Mouse (Mus musculus) cerebellum, adult 9-10 months (tissue): ENCODE data around the gene Rps27l.
"Not testable (repeated sequence)": the region's sequence is repeated elsewhere in the genome, so short reads cannot be mapped to it uniquely, and the experiment has no call there.

Experiments used
- DNase-seq: peaks from one replicate; pipeline ENCODE4 v3.0.0; 2022

Gene Rps27l

DNA sequence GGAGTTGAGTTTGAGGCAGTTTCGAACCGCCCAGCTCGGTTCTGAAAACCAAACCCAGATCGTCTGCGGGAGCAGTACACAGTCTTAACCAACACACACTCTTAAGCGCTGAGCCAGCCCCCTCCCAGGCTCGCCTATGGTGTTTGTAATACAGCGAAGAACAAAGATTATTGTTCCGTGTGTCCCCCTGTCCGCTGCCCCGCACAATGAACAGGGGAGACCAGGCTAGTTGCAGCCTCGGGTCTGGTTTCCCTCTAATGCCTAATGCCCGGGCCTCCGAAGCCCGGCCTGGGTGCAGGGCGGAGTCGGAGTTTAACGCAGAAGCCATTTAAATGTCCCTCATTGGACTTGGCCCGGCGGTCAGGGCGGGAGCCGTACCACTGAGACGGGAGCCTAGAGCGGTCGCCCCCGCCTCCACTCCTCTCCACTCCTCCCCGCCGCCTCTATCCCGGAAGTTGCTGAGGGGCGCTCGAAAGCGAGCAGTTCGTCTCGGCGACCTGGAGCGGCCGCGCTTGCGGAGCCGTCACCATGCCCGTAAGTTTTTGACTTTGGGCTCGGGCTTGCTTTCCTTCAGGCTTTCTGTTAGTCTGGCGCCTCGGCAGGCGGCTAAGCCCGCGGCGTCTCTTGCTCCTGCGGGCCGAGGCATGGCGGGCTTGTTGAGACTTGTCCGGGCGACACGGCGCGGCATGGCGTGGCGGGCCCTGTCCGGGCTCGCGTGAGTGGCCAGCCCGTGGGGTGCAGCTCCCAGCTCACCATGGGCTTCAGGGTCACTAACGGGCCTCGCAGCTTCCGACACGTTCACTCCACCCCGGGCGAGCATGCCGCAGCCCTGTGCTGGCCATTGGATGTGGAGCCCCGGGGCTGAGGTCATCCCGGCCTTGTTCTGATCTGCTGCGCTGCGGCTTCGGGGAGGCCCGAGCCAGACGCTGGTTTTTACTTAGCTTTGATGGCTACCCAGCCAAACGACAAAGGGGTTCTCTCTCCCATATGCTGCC, at the start of gene Rps27l:
Gene Rps27l, plus strand, starts transcription at position 440 of the 995 bp plus-strand sequence.
- peak; percentile 93 for DNase-seq

DNA sequence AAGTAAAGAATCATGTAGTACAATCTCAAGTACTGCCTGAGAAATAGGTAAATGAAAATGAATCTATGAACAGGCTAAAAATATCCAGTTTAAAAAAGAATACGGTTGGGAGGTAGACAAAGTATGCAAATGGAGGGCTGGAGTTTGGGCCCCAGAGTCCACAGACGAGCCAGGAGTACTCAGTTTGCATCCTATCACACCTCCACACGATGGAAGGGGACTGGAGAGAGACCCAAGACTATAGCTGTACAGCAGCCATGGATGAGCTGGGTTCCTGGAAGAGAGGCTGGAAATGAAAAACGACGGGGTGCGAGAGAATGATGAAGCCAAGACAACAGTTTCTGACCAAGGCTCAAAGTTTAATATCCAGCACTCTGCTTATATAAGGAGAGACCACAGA, 48.9 kb upstream of the Rps27l start:
- DNase-seq: no peak

DNA sequence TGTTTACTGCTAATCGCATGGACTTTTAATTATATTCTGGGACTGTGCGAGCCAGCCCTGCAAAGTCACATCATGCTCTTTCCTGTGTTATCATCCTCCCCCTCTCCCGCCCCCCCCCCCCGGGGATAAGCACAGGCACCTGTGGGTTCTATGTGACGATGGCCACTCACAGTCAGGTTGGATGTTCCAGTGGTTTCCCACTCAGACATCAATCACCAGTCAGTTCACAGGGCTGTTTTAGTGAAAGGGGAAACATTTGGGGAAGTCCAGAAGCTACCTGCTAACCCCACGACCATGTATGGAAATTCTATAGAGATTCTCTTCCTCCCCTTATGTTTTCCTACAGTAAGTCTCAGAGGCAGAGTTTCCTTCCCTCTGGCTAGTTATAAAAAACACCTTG, 48.0 kb upstream of the Rps27l start:
- no peak for DNase-seq

DNA sequence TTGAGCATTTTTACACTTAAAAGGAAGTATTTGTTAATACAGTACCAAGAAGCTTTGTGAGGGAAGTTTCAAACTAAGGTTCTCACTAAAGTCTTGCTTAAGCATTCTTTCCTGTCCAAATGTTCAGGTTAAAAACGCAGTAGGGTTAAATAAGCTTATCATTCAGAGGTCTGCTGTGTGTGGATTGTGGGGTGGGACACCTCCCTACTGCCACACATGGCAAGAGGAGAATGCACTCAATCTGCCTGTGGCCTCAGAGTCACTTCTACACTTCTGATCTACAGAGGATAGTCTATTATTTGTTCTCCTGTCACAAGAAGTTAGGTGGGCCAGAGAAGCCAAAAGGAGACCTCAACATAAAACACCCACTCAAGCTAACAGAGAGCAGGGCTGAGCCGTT, 46.8 kb upstream of the Rps27l start:
- no peak for DNase-seq

DNA sequence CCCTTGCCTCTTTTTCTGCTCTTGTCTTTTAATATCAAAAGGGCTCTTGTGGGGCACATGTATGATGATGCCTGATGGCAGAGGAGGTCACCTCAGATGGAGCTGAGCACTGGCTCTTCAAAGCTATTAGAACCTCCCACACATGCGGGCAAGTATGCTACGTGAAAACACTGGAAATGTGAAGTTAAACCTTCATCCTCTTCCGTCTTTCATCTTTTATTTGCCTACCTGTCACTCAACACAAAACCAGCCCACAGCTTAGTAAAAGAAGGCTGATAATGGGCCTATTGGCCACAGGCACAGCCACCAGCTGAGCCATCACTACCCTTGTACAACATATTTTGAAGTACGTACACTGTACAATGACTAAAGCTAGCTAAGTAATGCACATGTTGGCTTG, 46.4 kb upstream of the Rps27l start:
- no peak for DNase-seq

DNA sequence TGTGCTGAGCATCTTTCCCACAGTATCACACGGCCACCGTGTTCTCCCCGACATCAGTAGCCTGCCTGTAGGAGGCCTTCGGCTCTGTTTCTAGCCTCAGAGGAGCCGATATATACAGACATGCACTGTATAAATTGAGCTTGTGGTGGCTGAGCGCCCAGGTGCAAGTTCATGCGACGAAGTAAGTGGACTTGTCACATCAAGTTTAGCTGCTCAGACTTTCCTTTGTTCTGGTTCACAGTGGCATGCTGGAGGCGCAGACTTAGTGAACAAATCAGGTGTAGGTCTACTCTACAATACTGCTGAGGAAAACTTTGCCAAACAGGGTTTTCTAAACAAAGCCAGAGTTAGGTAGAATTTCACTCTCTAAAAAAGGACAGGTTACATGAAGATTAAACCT, 39.9 kb upstream of the Rps27l start:
- DNase-seq: no peak

DNA sequence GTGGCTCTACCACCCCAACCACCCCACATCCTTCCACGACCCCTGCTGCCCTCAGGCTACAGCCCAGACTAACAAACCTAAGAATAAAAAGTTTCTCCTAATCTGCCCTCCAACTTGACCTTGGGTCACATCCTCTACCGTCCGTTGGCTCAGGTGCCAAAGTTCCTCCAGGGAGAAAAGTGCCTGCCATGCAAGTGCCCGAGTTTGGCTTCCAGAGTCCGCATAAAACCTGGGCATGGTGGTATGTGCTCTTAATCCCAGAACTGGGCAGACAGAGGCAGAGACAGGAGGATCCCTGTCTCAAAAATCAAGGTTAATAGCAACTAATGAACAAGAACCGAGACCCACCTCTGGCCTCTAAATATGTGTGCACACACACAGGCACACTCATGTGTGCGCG, 38.8 kb upstream of the Rps27l start:
- no peak for DNase-seq

DNA sequence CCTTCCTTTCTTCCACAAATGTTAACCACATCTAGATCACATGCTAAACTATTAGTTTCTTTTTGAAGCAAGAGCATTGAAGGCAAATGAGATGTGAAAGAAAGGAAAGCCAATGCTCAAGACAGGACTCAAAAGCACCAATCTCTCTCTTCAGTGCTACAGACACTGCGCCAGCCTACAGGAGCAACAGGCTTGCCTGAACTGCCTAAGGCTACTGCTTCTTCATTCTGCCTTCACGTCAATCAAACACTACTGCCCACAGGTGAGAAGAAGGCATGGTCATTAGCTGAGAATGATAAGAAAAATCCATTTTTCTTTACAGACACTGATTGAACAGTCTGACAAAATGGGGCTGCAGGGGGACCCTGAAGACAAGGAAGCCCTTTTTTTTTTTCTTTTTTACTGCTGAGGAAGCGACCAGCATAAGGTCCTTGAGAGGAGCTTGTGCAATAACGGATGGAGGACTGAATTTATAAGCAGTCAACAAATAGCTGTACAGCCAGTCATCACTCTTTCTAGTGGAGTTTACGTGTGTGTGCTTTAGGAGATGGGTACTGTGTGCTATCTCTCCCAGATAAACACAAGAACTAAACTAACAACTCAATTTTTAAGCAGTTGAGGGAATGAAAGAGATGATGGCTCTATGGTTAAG, 38.0 kb upstream of the Rps27l start:
- no peak for DNase-seq

DNA sequence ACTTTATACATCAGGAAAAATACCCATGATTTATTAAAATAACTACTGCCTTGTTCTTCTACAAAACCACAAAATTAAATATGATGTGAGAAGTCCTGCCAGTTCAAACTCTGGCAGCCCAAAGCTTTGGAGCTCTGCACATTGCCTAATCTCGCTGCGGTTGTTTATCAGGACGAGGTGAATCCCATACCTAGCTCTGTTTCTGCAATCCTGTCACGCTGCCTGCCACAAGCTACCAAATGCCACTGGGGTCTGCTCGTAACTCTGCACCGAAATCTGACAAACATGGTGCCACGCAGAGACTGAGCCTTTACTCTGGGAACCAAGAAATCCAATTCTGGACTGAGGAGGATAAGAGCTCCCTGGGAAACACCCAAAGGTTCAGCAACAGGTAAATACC, 36.0 kb upstream of the Rps27l start:
- DNase-seq: no peak

DNA sequence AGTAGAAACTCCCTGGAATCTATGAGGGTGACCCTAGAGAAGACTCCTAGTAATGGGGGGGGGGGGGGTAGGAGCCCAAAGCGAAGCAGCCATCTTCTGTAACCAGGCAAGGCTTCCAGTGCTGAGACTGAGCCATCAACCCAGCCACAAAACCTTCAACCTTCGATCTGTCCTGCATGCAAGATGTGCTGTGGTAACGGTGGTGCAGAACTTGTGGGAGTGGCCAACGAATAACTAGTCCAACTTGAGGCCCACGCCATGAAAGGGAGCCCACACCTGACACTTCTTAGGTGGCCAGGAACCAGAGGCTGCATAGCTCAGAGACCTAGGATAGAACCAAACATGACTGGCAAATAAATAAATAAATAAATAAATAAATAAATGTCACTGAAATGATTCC, 35.2 kb upstream of the Rps27l start:
- DNase-seq: no peak

DNA sequence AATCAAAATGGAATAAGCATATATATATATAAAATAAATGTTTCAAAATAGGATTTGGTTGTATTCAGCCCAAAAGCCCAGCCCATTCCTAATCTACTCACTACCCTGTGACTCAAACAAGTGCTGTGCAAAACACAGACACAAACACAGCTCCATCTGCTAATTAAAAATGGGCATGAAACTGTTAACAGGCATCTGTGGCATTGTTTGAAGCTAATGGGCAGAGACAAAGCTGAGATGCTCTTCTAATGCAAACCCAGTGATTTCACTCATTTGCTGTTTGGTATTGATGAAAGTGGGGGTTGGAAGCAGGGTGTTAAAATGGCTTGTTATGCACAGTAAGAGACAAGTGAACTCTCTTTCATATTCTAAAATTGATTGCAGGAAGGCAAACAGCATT, 33.6 kb upstream of the Rps27l start:
- DNase-seq: no peak

DNA sequence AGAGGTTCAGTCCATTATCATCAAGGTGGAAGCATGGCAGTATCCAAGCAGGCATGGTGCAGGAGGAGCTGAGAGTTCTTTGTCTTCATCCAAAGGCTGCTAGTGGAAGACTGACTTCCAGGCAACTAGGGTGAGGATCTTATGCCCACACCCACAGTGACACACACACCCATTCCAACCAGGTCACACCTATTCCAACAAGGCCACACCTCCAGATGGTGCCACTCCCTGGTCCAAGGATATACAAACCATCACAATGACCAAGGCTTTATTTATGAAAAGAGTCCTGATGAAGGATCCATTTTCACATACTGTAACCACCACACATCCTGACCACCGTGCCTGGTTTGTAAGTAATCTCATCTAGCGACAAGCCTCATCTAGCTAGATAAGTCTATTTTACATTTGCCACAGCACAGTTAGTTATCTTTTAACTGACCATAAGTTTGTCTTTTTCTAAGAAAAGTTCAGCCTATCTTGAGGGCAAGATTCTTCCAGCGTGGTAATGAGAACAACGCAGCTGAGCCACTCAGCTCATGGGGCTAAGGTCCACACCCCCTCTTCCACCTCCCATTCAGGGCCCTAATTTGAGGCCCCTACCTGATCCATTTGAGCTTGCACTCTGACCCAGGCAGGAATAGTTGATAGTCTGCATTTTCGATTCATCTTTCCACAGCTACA, 32.5 kb upstream of the Rps27l start:
- not testable (repeated sequence) for DNase-seq

DNA sequence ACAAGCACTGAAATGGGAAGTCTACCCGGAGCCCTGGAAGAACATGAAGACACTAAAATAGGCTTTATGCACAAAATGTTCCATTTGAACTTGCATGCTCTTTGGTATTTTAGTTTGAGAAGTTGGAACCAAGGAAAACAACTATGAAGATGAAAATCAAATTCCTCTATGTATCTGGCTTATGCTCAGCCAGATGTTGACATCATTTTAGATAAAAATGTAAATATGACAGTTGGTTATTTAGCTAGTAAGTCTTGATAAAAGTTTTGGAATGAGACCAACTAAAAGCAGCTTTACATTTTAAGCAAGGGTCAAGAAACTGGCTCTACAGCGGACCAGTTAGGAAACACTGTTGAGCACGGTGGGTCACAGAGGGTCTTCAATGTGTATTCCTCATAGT, 31.3 kb upstream of the Rps27l start:
- DNase-seq: no peak

DNA sequence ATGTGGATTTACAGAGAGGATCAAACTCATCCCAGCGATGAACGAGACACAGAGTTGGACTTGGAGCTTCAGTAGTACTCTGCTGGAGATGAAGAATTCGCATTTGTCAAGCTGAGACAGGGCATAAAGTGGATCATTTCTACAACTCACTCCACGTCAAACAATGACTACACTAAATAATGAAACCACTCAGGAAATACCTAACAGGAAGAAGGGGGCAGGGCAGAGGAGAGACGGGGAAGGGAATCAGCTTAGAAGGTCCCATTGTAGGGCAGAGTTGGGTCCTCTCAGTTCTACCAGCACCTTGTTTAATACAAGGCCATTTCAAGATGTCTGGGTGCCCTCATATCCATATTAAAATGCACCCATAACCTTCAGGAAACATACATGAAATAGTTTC, 30.5 kb upstream of the Rps27l start:
- no peak for DNase-seq

DNA sequence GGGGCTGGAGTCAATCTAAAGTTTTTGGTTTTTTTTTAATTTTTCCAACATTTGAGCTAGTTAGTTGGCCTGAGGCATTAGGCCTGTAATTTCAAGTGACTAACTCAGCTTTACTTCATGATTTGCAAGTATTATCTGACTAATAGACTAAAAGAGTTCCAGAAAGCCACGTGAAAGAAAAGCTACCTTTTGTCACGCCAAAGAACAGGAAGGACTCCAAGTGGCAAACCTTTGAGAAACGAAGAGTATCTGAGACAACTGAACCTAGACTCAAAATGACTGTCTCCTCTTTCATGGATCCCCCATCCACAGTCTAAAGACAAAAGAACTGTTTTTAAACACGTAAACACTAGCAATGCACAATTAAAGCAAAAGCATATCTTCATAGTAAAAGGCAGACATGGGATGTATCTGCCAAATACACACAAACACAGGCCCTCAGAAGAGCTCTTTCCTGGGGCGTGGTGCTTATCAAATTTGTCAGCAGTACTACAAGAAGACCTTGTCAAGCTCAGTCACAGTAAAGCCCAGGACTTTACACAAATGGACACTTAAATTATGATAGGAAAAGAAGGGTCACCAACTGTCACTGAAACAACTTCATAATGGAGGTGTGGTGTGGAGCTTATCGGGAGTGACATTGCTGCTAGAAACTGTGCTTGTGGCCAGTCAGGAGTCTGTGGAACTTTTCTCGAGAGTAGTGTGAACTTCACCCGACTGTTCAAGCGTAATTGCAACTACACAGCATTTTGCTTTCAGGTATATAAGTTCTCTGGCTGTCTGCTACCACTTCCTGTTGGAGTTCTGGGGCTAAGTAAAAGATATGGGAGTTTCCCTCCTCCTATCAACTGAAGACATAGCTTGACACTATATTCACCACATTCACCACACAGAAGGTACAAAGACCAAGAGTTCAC, 29.8 kb upstream of the Rps27l start:
- no peak for DNase-seq

DNA sequence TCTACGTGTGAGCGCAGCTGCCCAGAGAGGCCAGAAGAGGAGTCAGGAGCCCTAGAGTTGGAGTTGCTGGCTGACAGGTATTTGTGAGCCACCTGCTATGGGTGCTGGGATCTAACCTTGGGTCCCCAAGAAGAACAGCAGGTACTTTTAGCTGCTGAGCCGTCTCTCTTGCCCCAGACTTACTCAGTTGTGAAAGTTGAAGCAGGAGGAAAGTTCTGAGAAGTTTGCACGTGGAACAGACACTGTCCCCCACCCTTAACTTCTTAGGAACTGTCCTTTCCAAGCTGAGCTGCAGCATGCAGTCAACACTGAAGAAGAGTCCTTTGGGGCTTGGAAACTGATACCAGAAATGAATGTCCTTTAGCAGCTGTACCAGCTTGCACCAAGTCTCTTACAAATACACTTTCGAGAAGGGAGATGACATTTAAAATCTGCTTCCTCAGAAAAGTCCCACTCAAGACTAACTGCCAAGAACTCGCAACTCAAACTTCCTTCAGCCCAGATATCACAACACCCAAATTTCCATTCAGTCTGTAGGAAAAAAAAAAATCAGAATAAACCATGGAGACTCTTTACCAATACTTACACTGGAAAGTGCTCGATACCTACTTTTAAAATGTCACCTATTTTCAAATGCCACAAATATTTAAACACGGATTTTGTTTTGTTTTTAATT, 28.5 kb upstream of the Rps27l start:
- no peak for DNase-seq

DNA sequence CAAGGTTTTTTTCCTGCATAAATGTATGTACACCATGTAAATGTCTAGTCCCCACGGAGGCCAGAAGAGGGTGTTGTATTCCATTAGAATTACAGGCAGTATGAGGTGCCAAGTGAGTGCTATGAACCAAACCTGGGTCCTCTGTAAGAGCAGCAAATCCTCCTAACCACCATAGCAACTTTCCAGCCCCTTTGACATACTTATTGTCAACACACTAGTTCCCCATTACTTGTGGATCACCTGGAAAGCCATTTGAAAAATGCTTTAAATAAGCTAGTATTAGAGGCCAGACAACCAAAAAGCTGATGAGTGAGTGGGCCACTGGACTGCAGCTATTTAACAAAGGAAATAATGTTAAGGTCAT, 28.0 kb upstream of the Rps27l start:
- DNase-seq: no peak

DNA sequence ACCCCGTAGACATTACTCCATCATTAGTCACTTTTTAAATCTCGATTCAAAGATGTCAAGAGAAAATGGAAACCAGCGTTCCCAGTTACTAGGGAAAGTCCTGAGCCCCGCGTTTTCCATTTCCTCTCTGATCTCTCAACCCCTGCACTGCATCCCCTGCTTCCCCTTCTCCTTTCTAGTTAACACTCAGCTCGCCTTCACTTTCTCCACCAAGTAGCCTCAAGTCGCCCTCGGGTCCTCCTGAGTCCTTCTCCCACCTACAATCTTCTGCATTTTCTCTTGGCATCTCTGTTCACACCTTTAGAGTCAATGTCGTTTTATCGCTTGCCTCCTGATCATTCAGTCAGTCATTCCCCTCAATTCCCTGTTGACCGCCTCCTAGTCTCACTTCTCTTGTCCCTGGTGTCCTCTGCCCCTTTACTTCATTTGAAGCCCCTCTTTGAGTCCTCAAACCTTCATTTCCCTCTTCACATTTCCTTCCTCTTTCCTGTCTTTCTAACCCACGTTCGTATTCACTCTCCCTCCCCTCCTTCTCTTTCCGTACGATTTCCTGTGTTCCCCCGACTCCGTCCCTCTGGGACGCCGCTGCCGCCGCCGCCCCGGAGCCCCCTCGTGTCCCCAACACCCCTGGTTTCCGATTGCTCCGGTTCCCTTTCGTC, 27.1 kb upstream of the Rps27l start:
- DNase-seq: no peak

DNA sequence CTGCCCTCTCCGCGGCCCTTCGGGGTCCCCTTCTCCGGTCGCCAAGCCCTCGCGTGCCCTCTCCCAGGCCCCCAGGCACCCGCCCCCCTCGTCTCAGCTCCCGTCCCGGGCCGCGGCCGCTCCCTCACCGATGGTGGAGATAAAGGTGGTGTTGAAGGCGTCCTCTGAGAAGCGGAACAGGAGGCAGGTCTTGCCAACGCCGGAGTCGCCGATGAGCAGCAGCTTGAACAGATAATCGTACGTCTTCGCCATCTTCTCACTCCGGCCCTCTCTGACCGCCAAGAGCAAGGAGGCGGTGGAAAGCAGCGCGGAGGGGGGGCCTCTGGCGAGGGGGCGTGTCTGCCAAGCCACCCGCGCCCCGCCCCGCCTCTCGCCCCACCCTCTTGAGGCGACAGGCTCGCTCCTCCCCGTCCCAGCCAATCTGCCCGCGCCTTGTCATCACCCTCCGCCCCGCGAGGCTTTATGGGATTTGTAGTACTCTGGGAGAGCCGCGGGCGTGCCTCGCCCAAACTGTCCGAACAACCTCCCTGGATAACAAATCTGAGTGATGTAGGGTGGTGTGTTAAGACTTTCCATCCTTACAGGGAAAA, 26.4 kb upstream of the Rps27l start, which contains the start of gene Rab8b:
Gene Rab8b, minus strand, starts transcription at position 306 of the 590 bp plus-strand sequence.
- peak; percentile 98 for DNase-seq

DNA sequence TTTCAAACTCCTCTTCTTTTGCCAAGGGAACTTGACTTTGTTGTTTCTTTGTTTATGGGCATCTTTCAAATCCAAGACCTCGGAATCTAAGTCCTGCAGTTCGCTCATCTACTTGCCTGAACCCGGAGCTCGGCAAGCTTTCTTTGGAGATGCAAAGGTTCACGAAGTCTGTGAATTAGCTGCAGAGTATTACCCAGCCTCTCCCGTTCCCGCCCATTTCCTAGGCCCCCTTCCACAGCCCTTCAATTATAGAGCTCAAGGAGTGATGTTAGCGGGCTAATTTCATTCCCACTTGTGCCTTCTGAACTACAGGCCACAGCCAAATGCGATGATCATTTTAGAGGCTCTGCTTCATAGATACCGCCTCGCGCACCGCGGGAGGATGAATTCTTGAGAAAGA, 25.9 kb upstream of the Rps27l start:
- no peak for DNase-seq
